Mouse (Mus musculus) G1E-ER4 (cell line): Measurements from ENCODE around the gene Cnpy4. TPM values are rescaled to one million over a fixed set of nuclear protein-coding genes. Genes with fewer than 3 reads are reported as not detected.

Experiments used
- GATA1 ChIP-seq: IDR thresholded peaks from one replicate; pipeline ENCODE4 v1.8.0; 2012; ENCODE audit warnings: low read length, inconsistent platforms
- polyA plus RNA-seq: library from polyadenylated mRNA; stranded (reverse); fragments of >175 nt; gene quantifications from 2 replicates; pipeline ENCODE4 v1.2.3, GENCODE M21; 2012

Cnpy4 gene
- 0.63 and 1.1 TPM in 2 replicates for polyA plus RNA-seq

DNA sequence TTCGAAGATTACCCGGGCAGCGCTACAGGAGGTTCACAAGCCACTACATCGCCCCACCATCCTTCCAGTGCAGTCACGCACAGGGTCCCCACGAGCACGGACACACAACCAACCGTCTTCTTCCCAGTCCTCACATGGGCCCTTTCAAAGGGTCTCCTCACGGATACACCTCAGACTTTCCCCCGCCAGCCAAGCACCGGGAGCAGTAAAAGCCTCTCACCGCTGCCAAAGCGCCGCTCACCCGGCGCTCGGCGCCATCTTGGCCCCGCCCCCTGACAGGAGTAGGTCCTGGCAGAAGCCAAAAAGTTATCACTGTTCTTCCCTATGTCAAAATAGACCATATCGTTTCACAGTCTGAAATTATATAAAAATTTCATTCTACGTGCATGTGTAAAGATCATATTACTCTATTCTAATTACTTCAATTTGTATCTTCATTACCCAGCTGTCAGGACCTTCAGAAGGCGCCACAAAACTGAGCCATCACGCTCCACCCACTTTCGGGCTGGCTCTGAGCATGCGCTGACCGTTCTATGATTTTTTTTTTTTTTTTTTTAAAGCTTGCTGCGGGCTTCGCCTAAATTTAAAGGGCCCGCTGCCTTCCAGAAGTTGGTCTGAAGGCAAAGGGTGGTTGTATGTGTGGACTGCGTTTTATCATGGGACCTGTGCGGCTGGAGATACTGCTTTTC lies at the start of gene Cnpy4, which contains the start of gene Taf6:
TSS of gene Cnpy4 (plus strand) at position 536 of the 689 bp plus-strand sequence.
TSS of gene Taf6 (minus strand) at position 502 of the 689 bp plus-strand sequence.
- TF ChIP-seq GATA1: no peak

DNA sequence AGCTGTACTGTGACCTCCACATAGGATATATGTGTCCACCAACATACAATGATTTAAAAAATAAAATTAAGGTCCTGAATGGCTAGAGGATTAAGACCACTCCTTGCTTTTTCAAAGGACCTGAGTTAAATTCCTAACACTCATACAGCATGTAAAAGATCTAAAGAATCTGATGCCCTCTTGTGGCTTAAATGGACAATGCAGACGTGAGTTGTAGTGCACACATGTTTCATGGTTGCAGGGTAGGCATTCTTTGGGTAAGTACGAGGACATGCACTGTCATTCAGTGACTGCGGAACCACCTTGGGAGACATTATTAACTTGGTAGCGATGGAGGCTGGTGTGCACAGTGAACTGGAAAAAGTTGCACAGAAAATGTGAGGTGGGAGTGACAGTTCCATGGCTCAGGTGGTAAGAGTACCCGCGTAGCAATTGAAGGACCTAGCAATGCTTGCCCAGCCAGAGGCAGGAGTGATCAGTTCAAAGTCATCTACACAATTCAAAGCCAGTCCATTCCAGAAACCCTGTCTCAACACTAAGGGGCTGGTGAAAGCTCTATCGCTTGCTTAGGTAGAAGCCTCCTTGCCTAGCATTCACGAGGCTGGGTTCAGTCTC lies 49.2 kb upstream of the Cnpy4 start:
- no peak for TF ChIP-seq GATA1

DNA sequence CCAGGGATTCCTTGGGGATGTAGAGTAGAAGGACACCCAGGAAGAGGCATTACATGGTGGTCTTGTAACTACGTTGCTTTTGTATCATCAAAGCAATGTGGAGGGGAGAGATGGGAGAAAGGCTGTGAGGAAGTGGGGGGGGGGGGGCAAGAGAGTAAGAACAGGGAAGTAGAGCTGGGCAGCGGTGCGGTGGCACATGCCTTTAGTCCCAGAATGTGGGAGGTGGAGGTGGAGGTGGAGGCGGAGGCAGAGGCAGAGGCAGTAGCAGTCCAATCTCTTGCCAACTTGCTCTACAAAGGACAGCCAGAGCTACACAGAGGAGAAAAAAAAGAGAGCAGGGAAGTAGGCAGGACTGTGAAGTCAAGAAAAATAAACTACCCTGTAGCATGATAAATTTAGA lies 48.7 kb upstream of the Cnpy4 start:
- TF ChIP-seq GATA1: no peak

DNA sequence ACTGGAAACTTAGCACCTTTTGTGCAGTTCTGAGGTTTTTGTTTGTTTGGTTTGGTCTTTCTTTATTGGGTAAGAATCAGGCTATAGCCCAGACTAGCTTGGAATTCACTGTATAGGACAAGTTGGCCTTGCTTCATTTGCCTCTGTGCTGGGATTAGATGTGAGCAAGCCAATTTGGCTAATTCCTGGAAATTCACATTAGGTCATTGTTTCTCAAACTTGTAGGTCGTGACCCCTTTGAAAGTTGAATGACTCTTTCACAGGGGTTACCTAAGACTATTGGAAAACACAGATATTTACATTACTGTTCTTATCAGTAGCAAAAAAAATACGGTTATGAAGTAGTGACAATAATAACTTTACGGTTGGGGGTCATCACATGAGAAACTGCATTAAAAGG lies 32.9 kb upstream of the Cnpy4 start:
- no peak for TF ChIP-seq GATA1

DNA sequence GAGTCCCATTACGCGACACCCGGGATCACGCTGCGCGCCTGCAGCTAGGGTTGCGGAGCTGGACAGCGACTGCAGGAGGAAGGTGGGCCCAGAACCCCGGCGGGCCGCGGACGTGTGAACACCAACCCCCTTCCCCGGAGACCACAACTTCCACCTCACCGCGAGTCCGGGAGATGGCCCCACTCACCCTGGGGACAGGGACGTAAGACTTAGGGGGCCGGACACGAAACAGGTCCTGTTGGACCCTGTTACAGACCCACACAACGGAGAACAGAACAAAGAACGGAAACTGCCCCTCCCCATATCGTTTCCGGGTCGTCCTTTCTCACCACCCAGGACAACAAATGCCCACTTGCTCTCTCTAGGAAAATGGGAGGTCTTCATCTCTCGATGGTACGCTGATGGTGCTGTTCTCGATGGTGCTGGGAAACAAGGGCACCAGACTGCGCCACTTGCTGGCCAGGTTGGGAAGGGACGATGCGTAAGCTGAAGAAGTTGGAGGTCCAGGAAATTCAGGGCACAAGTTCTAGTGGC lies 31.8 kb upstream of the Cnpy4 start, which contains the start of gene Zfp113:
TSS of gene Zfp113 (minus strand) at position 302 of the 534 bp plus-strand sequence.
- TF ChIP-seq GATA1: no peak

DNA sequence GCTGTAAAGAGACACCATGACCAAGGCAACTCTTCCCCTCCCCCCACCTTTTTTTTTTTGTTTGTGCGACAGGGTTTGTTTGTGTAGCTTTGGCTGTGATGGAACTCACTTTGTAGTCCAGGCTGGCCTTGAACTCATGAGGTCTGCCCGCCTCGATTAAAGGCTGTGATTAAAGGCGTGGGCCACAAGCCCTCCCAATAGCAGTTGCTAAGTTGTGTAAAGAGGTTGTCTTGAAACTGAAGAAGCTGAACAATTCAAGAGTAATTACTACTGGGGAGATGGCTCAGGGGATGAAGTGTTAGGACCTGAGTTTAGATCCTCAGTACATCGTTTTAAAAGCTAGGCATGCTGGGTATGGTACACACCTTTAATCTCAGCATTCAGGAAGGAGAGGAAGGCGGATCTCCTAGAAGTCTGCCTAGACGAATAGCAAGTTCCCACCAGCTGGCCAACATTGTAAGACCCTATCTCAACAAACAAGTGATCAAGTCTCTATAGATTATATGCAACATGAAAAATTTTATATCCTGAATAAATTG lies 27.0 kb upstream of the Cnpy4 start:
- no peak for TF ChIP-seq GATA1

DNA sequence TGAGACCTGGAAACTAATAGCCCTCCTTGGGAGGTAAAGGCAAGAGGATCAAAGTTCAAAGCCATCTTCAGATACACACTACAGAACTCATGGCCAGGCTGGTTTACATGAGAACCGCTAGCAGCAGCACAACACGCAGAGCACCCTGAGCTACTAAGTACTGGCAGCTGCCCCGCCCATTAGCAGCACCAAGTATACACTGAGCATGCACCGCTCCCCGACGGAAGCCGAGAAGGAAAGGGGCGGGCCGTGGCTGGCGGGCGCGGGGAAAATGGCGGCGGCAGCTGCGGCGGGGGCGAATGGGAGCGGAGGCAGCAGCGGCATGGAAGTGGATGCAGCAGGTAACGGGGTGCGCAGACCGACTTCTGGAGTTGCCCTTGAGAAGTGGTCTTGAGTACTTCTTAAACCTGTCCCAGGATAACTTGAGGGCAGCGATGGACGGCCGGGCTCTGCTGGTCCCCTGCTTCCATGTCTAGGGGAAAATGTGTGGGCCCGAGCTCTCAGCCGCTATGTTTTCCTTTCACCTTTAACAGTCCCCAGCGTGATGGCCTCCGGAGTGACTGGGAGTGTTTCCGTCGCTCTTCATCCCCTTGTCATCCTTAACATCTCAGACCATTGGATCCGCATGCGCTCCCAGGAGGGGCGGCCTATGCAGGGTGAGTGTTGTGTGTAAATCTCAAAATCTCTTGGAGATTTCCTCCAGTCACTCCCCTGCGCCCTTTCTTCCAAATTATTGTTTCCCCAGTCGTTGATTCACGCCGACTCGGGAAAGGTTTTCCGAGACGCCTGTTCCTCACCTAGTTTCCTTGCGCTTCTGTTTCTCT lies 26.2 kb upstream of the Cnpy4 start, which contains the start of gene Cops6:
TSS of gene Cops6 (plus strand) at position 230 of the 824 bp plus-strand sequence.
- TF ChIP-seq GATA1: no peak

DNA sequence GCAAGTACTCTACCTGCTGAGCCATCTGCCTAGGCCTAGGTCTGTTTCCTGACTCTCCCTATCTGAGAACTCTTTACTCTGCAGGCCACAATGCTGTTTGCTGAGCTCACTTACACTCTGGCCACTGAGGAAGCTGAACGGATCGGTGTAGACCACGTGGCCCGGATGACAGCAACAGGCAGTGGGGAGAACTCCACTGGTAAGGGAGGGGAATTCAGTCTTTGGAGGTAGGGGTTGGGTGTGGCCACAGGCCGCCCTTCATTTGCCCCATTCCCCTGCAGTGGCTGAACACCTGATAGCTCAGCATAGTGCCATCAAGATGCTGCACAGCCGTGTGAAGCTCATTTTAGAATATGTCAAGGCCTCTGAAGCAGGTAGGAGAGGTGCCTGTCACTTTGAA lies 24.2 kb upstream of the Cnpy4 start:
- TF ChIP-seq GATA1: no peak

DNA sequence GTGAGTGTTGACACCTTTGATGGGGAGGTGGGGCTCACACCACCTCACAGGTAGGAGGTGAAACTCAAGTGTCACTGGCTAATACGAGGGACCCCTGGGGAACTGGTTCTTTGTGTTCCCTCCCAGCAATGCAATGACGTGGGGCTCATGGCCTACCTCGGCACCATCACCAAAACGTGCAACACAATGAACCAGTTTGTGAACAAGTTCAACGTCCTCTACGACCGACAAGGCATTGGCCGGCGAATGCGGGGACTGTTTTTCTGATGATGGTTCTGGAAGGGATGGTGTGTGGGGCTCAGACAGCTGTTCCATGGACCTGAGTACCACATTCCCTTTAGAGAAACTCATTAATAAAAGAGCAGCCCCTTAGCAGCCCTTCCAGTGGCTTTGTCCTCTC lies 23.7 kb upstream of the Cnpy4 start:
- TF ChIP-seq GATA1: no peak

DNA sequence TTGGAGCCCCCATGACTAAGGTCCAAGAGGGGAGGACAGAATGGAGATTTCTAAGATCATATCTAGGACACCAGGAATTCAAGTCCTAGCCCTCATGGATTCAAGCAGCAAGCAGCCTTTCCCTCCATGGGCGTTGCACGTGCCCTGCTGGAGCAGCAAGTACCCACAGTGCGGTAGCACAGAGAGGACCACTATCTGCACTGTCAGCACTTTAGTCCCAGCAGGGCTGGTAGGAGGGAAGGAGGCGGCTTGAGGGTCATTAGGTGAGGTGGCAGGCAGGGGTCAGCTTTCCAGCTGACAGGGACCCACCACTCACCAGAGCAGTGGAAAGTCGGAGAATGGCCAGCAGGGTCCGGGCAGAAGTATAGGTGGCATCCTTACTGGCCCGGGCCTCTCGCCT lies 21.7 kb upstream of the Cnpy4 start:
- TF ChIP-seq GATA1: no peak

DNA sequence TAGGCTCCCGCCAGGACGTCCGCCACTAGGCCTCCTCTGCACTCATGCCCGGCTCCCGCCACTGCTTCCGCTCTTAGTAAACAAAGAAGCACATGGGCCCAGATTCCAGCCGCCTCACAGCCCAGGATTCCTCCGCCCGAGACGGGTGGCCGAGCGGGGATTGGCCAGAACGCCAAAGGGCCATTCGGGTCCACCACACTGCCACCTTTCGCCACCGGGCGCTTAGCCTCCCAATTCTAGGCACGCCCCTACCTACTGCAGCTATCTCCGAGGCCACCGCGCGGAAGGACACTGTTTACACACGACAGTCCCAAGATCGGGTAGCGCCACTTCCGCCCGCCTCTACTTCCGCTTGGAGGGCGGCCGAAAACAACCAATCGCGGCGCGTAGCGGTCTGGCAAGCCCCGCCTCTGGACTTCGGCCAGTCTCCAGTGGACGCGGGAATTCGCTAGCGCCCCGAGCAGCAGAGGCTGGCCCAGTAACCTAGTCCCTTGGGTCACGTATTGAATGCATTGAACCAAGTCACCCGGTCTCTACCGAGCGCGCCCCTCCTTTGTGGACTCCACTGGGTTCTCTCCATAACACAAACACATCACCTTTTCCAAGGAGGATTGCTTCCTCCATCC lies 16.2 kb upstream of the Cnpy4 start:
- TF ChIP-seq GATA1: no peak

DNA sequence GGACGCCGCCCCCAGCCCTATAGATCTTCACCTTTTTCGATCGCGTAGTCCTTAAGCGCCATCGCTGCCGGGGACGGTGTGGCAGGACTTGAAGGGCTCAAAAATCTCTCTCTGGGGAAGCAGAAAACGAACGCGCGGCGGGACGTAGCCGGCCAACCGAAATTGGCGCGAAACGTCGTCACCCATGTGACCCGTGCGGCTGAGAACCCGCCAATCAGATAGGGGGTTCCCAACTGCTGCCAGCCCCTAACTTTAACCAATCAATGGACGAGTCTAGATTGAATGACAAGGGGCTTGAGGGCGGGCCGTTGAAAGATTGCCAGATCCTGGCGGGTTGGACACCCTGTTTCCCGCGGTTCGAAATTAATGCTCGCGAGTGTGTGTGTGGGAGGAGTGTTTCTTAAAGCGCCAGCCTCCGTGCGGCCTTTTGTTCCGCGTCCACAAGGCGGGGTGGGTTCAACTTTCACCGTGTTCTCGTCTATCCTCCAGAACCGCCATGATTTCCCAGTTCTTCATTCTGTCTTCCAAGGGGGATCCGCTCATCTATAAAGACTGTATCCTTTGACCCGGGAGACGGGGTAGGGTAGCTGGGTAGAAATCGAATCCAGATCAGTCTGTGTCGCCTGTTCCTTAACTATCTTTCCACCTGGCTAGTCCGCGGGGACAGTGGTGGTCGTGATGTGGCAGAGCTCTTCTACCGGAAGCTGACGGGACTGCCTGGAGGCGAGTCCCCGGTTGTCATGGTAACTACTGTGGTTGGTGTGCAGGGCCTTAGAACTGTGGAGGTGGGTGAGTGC lies 15.4 kb upstream of the Cnpy4 start, which contains the start of the genes Ap4m1 and Mcm7:
TSS of gene Ap4m1 (plus strand) at position 308 of the 797 bp plus-strand sequence.
TSS of gene Mcm7 (minus strand) at position 728 of the 797 bp plus-strand sequence.
- TF ChIP-seq GATA1: no peak

DNA sequence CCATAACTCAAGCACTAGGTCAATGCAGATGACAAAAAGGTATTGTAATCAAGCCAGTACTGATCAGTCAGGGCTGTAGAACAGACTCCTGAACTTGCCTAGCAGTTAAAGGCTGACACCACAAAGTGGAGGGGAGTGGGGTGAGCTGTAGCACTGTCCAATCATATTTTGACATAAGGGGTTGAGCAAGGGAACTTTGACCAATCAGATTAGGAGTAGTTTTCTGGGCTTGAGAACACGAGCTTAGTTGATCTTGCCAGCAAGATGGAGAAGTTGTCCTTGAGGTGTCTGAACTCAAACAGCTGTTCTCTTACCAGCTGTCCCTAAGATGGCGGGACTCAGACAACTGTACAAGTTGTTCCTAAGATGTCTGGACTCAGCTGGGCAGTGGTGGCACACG lies 14.1 kb upstream of the Cnpy4 start:
- TF ChIP-seq GATA1: no peak

DNA sequence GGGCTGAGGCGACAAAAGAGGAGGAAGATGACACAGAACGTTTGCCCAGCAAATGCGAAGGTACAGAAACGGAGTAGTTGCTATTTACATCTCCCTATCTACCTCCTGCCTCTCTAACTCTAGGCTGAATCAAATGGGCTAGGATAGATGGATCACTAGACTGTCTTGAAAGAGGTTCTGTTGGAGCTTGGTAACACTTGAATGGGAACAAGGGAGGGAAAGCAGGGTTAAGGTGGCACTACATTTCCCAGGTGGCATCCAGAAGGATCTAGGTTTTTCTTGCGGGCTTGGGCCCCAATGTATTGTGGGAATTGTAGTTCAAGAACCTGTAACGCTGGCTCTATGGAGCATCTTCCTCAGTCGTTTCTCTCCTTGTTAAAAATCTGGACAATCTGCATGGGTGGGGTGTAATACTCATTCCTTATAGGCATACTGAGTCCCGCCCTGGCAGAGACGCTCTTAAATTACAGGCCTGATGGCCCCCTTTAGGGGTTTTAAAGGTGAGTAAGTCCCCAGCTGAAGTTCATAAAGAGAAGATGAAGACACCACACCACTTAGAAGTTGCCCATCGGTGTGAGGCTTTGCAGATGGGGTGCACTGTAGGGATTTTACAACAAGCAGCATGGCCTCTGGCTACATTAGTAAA lies 499 bp downstream of the Cnpy4 start:
- TF ChIP-seq GATA1: no peak
